Mouse (Mus musculus) C2C12 (cell line): ENCODE data around the gene Zfyve27.

ENCODE experiments used
- CEBPB ChIP-seq: IDR thresholded peaks from one replicate; pipeline ENCODE4 v1.6.1; 2011; ENCODE audit warnings: low read depth, mild to moderate bottlenecking, control low read depth, moderate library complexity
- CTCF ChIP-seq: IDR thresholded peaks from one replicate; pipeline ENCODE4 v1.5.1; 2011; ENCODE audit not compliant: control insufficient read depth, insufficient read depth, insufficient read length
- USF1 ChIP-seq: IDR thresholded peaks from one replicate; pipeline ENCODE4 v1.6.1; 2011; ENCODE audit warnings: low read depth, mild to moderate bottlenecking, control low read depth, moderate library complexity

- TF ChIP-seq CTCF: no peak
- no peak for TF ChIP-seq USF1
- no peak for TF ChIP-seq CEBPB
Observed at GRCm38 (mm10) chr19:42148569-42148860, 15.2 kb upstream of the Zfyve27 start.
